Mouse (Mus musculus) CH12.LX (cell line): Measurements from ENCODE around the gene Amotl1. TPM values are rescaled to one million over a fixed set of nuclear protein-coding genes. Genes with fewer than 3 reads are reported as not detected.
A peak's percentile ranks its signal among the peaks of the same experiment; 100 is the strongest.

Source experiments
- DNase-seq: peaks from one replicate; pipeline ENCODE4 v3.0.0-alpha.2; 2013; ENCODE audit errors: extremely low read depth
- H3K27ac ChIP-seq: 2 replicates; pipeline ENCODE4 v1.5.1; 2012; ENCODE audit warnings: low read depth, mild to moderate bottlenecking, control low read depth, moderate library complexity; ENCODE audit not compliant: insufficient read depth
- H3K27me3 ChIP-seq: replicated peaks from 2 replicates; pipeline ENCODE3; 2012; ENCODE audit warnings: inconsistent platforms
- H3K36me3 ChIP-seq, 2 experiments: replicated peaks in 1 of 2; 2 replicates each; pipeline versions ENCODE3 to v1.6.1; 2012; ENCODE audit warnings: inconsistent platforms in 1 of 2, low read length in 1 of 2, mild to moderate bottlenecking in 1 of 2, mixed read lengths in 1 of 2, moderate library complexity in 1 of 2; ENCODE audit not compliant: control insufficient read depth in 1 of 2, insufficient read depth in 1 of 2
- H3K4me1 ChIP-seq, 2 experiments: 2 replicates each; pipeline ENCODE4 v1.6.1; 2012; ENCODE audit warnings: inconsistent platforms in 1 of 2, moderate library complexity in 1 of 2; ENCODE audit not compliant: insufficient read depth in 2 of 2, control insufficient read depth in 1 of 2
- H3K4me2 ChIP-seq: 2 replicates; pipeline ENCODE4 v1.6.1; 2012; ENCODE audit warnings: low read depth, mild to moderate bottlenecking, control low read depth; ENCODE audit not compliant: poor library complexity, insufficient read depth, severe bottlenecking
- H3K4me3 ChIP-seq, 3 experiments: fragments of 150-350 bp in 1 of 3; sonication (generic) in 1 of 3; replicated peaks in 1 of 3; 2 replicates each; pipeline versions ENCODE3 to v1.5.1; 2011 to 2012; ENCODE audit warnings: low read depth in 2 of 3, low read length in 2 of 3, mild to moderate bottlenecking in 2 of 3, moderate library complexity in 2 of 3, control low read depth in 1 of 3, improper control_type of control experiment in 1 of 3, inconsistent platforms in 1 of 3, mixed read lengths in 1 of 3; ENCODE audit not compliant: poor library complexity in 1 of 3
- H3K79me2 ChIP-seq: replicated peaks from 2 replicates; pipeline ENCODE4 v1.6.1; 2012; ENCODE audit warnings: mild to moderate bottlenecking, moderate library complexity; ENCODE audit not compliant: control insufficient read depth, poor library complexity, insufficient read depth, severe bottlenecking; ENCODE audit errors: extremely low read depth
- H3K9ac ChIP-seq: 2 replicates; pipeline ENCODE4 v1.6.1; 2012; ENCODE audit warnings: low read depth, mild to moderate bottlenecking, control low read depth, moderate library complexity; ENCODE audit not compliant: insufficient read depth
- H3K9me3 ChIP-seq: replicated peaks from 2 replicates; pipeline ENCODE3; 2012; ENCODE audit warnings: low read length, inconsistent platforms, mixed read lengths
- CHD1 ChIP-seq: IDR thresholded peaks from 2 replicates; pipeline ENCODE4 v1.6.1; 2012; ENCODE audit warnings: low read depth, low read length, improper control_type of control experiment, inconsistent platforms
- E2F4 ChIP-seq: IDR thresholded peaks from 2 replicates; pipeline ENCODE4 v1.6.1; 2011; ENCODE audit warnings: low read depth, low read length, improper control_type of control experiment; ENCODE audit not compliant: insufficient replicate concordance
- EP300 ChIP-seq: IDR thresholded peaks from 2 replicates; pipeline ENCODE4 v1.6.1; 2011; ENCODE audit warnings: low read length, improper control_type of control experiment
- IRF4 ChIP-seq: IDR thresholded peaks from 2 replicates; pipeline ENCODE4 v1.6.1; 2014; ENCODE audit warnings: low read depth, mild to moderate bottlenecking, inconsistent platforms, low read length, improper control_type of control experiment
- KAT2A ChIP-seq: IDR thresholded peaks from 2 replicates; pipeline ENCODE4 v1.6.1; 2012; ENCODE audit warnings: low read length, improper control_type of control experiment, inconsistent platforms; ENCODE audit not compliant: insufficient replicate concordance
- MXI1 ChIP-seq: IDR thresholded peaks from 2 replicates; pipeline ENCODE4 v1.6.1; 2011; ENCODE audit warnings: mild to moderate bottlenecking, low read depth, low read length, improper control_type of control experiment
- MYC ChIP-seq: IDR thresholded peaks from 2 replicates; pipeline ENCODE4 v1.6.1; 2011; ENCODE audit warnings: low read depth, mild to moderate bottlenecking, improper control_type of control experiment, low read length
- NELFE ChIP-seq: IDR thresholded peaks from 2 replicates; pipeline ENCODE4 v1.6.1; 2011; ENCODE audit warnings: low read depth, low read length, improper control_type of control experiment
- RCOR1 ChIP-seq: conservative IDR thresholded peaks from 2 replicates; pipeline ENCODE4 v1.6.1; 2012; ENCODE audit warnings: low read depth, mild to moderate bottlenecking, inconsistent platforms, low read length, improper control_type of control experiment
- TBP ChIP-seq: conservative IDR thresholded peaks from 2 replicates; pipeline ENCODE4 v1.6.1; 2011; ENCODE audit warnings: low read depth, low read length, improper control_type of control experiment
- UBTF ChIP-seq: IDR thresholded peaks from 2 replicates; pipeline ENCODE4 v1.6.1; 2012; ENCODE audit warnings: low read depth, mild to moderate bottlenecking, inconsistent platforms, low read length, improper control_type of control experiment, moderate library complexity
- USF1 ChIP-seq: IDR thresholded peaks from 2 replicates; pipeline ENCODE4 v1.6.1; 2014; ENCODE audit warnings: low read depth, mild to moderate bottlenecking, inconsistent platforms, low read length, improper control_type of control experiment
- USF2 ChIP-seq: conservative IDR thresholded peaks from 2 replicates; pipeline ENCODE4 v1.6.1; 2011; ENCODE audit warnings: low read depth, low read length, improper control_type of control experiment
- ZC3H11A ChIP-seq: IDR thresholded peaks from 2 replicates; pipeline ENCODE4 v1.6.1; 2012; ENCODE audit warnings: low read depth, mild to moderate bottlenecking, inconsistent platforms, low read length, improper control_type of control experiment
- ZKSCAN1 ChIP-seq: IDR thresholded peaks from 2 replicates; pipeline ENCODE4 v1.6.1; 2012; ENCODE audit warnings: low read depth, inconsistent platforms, low read length, improper control_type of control experiment, borderline replicate concordance
- ZMIZ1 ChIP-seq: IDR thresholded peaks from 2 replicates; pipeline ENCODE4 v1.6.1; 2012; ENCODE audit warnings: low read depth, mild to moderate bottlenecking, inconsistent platforms, low read length, improper control_type of control experiment
- dilution Hi-C: fragments of 300-500 bp; cut with MboI; formaldehyde crosslinking; loops from 2 replicates; pipeline ENCODE4 v1.14.3; 2020; ENCODE audit warnings: low sequenced_read_pairs; ENCODE audit not compliant: extremely low pct_unique_long_range_greater_than_20kb, extremely low pct_ligation_motif_present
- in situ Hi-C: fragments of 300-500 bp; cut with MboI; formaldehyde crosslinking; loops from 3 replicates; pipeline ENCODE4 v1.14.3; 2019; ENCODE audit warnings: low sequenced_read_pairs, low pct_ligation_motif_present, low pct_unique_long_range_greater_than_20kb, mixed read lengths
- polyA plus RNA-seq: library from polyadenylated mRNA; unstranded; fragments of >175 nt; gene quantifications from 2 replicates; pipeline ENCODE4 v1.2.1, GENCODE M21; 2012; ENCODE audit warnings: low read depth; ENCODE audit not compliant: insufficient read length
- total RNA-seq, 2 experiments: library from RNA; depleted of rRNA; stranded (reverse); fragments of 300-350 nt in 1 of 2; fragments of >200 nt in 1 of 2; gene quantifications; 2 replicates each; pipeline ENCODE4 v1.2.3; 2012 to 2014

Gene Amotl1
- total and polyA plus RNA-seq, 3 experiments = 0.93 to 2.7 (median 1.2) TPM

GRCm38 (mm10) chr9:14564486-14564885, 80.4 kb downstream of the Amotl1 start:
- no peaks in the 10 kb centered on the region for H3K27me3 ChIP-seq

GRCm38 (mm10) chr9:14563351-14563750, 81.5 kb downstream of the Amotl1 start:
- H3K4me1 ChIP-seq = peaks cover 2 to 11% of the 10 kb centered on the region in 2 experiments; a peak in 2 of 4 replicates
- dilution Hi-C loops = no loop called here
- H3K27me3 ChIP-seq = no peaks in the 10 kb centered on the region
- TF ChIP-seq E2F4 (no peak), ZMIZ1 (no peak), USF2 (no peak), ZC3H11A (no peak), TBP (no peak), IRF4 (no peak), USF1 (no peak), NELFE (no peak), ZKSCAN1 (no peak)
- TF ChIP-seq, all 38 proteins: peak for 0
- no peak overlapping the region for H3K9ac ChIP-seq
- in situ Hi-C loops = no loop called here
- no peak overlapping the region for H3K27ac ChIP-seq
- peaks cover 0 to 16% of the 10 kb centered on the region in 2 experiments for H3K36me3 ChIP-seq
- H3K4me3 ChIP-seq = no peak overlapping the region
- no peak for DNase-seq
- H3K4me2 ChIP-seq = no peak overlapping the region
- no peaks in the 10 kb centered on the region for H3K9me3 ChIP-seq
- no peaks in the 10 kb centered on the region for H3K79me2 ChIP-seq

More at GRCm38 (mm10) chr9:14564486-14564885, 80.4 kb downstream of the Amotl1 start:
- DNase-seq = peak; percentile 7
- in situ Hi-C loops = no loop called here
- Histone ChIP-seq H3K4me3 (no peak overlapping the region), H3K9me3 (no peaks in the 10 kb centered on the region), H3K36me3 (peaks cover 0 to 17% of the 10 kb centered on the region in 2 experiments), H3K9ac (no peak overlapping the region), H3K4me2 (no peak overlapping the region)
- TF ChIP-seq USF2 = no peak
- no peak for TF ChIP-seq MXI1
- TF ChIP-seq MYC = no peak
- no peak for TF ChIP-seq TBP
- TF ChIP-seq UBTF = no peak
- TF ChIP-seq EP300 = no peak
- TF ChIP-seq RCOR1 = no peak
- TF ChIP-seq IRF4 = no peak
- no peak for TF ChIP-seq KAT2A
- TF ChIP-seq USF1 = no peak
- TF ChIP-seq NELFE = no peak
- no peak for TF ChIP-seq CHD1
- TF ChIP-seq, all 38 proteins: peak for 0
- H3K27ac ChIP-seq = no peak overlapping the region
- dilution Hi-C loops = no loop called here
- peaks cover 2 to 9% of the 10 kb centered on the region in 2 experiments; a peak in 2 of 4 replicates for H3K4me1 ChIP-seq
- no peaks in the 10 kb centered on the region for H3K79me2 ChIP-seq
